Mouse (Mus musculus) splenic B cell, adult 2 months (primary cell): ENCODE measurements around the gene Arfgap3.

Experiments used
- DNase-seq: peaks from one replicate; pipeline ENCODE4 v3.0.0-alpha.2; 2011; ENCODE audit warnings: low read depth, low spot score
- H3K27me3 ChIP-seq: 2 replicates; pipeline ENCODE4 v1.6.1; 2012; ENCODE audit warnings: mild to moderate bottlenecking, low read length, moderate library complexity, mixed read lengths; ENCODE audit not compliant: control insufficient read depth, poor library complexity, insufficient read depth, severe bottlenecking
- H3K36me3 ChIP-seq: 2 replicates; pipeline ENCODE4 v1.6.1; 2012; ENCODE audit warnings: mild to moderate bottlenecking, low read length, moderate library complexity, mixed read lengths; ENCODE audit not compliant: control insufficient read depth, poor library complexity, insufficient read depth, severe bottlenecking

The Arfgap3 gene

DNA sequence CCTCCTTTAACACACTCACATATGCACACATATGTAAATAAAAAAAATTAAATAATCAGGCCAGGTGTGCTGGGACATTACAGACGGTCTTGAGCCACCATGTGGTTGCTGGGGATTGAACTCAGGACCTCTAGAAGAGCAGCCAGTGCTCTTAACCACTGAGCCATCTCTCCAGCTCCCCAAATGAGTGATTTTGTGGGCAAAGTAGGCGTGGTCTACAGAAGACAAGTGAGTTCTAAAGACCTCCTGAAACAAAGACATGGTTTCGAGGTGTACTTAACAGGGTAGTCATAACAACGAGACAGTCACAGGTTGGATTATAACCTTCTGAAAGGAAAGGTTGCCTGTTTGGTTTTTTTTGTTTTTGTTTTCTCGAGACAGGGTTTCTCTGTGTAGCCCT is 86.6 kb downstream of the Arfgap3 start:
- Histone ChIP-seq H3K27me3 (no peaks in the 10 kb centered on the region), H3K36me3 (no peaks in the 10 kb centered on the region)
- DNase-seq, result no peak

DNA sequence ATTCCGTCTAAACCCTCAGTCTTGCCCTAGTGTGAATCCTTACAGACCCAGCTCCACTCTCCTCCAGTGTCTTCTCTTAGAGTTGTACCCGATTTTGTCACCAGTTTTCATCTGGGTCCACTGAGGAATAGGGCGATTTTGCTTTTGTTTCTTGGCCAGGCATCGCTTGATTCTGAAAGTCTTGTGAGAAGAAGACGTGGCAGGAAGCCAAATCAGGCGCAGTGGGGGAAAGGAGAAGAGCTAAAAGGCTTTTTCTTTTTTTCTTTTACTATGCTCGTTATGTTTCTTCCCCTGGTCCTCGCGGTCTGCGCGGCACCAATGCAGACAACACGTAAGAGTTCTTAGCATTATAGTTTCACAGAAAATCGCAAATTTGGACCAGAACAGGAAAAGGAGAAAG is 92.1 kb downstream of the Arfgap3 start:
- DNase-seq, result no peak
- H3K27me3 ChIP-seq, result no peaks in the 10 kb centered on the region
- no peaks in the 10 kb centered on the region for H3K36me3 ChIP-seq

DNA sequence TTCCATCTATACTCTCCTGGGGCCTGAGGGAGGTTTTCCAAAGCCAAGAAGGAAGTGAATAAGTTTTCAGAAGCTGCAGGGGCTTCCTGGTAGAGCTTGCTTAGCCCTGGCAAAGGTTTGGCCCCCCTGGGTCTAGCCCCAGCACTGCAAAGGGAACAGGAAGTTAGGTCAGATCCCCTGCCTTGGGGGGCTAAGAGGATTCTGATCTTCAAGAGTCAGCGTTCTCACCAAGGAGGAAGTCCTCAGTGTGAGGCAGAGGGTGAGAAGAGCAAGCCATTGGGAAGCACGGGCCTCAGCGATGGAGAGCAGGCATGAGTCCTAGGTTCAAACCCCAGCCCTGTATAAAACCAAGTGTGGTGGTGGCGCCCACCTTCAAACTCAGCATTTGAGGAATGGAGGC is 93.6 kb downstream of the Arfgap3 start:
- Histone ChIP-seq H3K36me3 (no peaks in the 10 kb centered on the region), H3K27me3 (no peaks in the 10 kb centered on the region)
- DNase-seq, result no peak

DNA sequence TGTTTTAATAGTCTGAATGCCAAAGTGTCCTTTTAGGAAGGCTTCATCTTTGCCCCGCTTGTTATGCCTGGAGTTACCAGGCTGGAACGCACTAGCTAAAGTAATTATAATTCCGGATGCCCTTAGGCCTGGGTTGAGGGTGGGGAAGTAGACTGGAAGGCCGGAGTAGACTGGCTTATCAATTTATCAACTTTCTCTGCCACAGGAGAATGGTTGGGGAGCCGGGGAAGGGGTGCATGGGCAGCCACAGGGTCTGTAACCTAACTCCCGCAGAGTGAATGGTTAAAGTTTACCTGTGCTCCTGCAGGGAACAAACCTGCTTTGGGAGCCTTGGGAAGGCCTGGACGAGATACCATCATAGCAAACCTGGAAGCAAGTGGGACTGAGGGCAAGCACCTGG is 94.1 kb downstream of the Arfgap3 start:
- Histone ChIP-seq H3K27me3 (no peaks in the 10 kb centered on the region), H3K36me3 (no peaks in the 10 kb centered on the region)
- no peak for DNase-seq

DNA sequence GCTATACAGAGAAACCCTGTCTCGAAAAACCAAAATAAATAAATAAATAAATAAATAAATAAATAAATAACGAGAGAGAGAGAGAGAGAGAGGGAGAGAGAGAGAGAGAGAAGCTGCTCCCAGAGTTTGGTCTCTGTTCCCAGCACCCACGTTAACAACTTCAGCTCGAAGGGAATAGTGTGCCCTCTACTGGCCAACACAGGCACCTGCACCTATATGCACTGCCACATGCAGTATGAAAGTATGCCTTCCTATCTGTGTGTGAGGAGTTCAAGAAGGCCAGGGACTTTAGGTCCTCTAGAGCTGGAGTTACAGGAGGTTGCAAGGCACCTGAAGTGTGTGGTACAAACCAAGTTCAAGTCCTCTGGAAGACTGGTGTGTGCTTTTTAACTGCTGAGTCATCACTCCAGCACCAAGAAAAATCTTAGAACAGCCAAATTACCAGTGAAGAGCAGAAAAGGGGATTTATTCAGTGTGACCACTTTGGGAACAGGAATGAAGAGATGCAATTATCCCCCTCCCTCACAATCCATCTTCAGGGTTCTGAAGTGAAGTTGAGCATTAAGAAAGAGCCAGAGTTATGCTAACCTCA is 94.8 kb downstream of the Arfgap3 start:
- Histone ChIP-seq H3K36me3 (no peaks in the 10 kb centered on the region), H3K27me3 (no peaks in the 10 kb centered on the region)
- no peak for DNase-seq

DNA sequence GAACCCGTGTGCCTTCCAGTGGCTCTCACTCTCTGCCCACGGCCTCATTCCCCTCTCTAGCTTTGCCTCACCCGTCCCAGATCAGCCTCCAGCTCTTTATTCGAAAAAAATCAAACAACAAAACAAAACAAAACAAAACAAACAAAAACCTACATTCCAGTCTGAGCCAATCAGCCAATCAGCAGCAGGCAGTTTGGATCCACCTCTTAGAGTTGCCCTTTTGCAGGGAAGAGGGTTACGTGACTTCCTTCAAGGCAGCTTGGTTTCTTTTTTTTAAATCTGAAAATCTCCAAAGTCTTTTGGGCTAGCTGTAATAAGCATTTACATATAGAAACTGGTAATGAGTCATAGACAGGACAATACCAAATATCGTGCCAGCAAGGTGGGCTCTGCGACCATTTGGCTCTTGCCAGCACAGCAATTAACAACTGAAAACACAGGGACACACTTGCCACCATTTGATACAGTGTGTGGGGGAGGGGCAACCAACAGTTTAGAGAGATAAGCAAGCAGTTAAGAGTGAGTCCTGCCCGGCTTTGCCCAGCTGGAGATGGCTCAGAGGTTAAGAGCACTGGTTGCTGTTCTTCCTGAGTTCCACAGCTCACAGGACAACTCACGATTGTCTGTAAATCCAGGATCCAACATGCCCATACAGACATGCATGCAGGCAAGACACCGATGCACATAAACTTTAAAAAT is 95.5 kb downstream of the Arfgap3 start:
- no peaks in the 10 kb centered on the region for H3K27me3 ChIP-seq
- H3K36me3 ChIP-seq, result no peaks in the 10 kb centered on the region
- no peak for DNase-seq

DNA sequence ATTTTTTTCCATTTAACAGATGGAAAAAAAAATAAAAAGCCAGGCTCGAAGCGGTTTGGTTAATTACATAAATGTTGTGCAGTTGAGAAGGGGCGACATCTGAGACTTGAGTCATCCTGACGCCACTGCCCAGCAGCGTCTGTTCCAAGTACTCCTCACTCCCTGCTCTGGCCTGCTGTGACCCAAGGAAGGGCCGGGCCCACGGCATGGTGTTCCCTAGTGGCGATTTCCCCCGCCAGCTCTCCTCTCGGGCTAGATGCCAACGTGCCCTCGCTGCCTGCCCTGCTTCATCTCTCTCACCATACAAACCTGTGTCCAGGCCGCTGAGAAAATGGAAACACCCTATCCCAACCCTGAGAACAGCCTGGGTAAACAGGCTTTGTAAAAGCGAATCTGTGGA is 98.0 kb downstream of the Arfgap3 start:
- H3K36me3 ChIP-seq, result no peaks in the 10 kb centered on the region
- no peak for DNase-seq
- no peaks in the 10 kb centered on the region for H3K27me3 ChIP-seq

DNA sequence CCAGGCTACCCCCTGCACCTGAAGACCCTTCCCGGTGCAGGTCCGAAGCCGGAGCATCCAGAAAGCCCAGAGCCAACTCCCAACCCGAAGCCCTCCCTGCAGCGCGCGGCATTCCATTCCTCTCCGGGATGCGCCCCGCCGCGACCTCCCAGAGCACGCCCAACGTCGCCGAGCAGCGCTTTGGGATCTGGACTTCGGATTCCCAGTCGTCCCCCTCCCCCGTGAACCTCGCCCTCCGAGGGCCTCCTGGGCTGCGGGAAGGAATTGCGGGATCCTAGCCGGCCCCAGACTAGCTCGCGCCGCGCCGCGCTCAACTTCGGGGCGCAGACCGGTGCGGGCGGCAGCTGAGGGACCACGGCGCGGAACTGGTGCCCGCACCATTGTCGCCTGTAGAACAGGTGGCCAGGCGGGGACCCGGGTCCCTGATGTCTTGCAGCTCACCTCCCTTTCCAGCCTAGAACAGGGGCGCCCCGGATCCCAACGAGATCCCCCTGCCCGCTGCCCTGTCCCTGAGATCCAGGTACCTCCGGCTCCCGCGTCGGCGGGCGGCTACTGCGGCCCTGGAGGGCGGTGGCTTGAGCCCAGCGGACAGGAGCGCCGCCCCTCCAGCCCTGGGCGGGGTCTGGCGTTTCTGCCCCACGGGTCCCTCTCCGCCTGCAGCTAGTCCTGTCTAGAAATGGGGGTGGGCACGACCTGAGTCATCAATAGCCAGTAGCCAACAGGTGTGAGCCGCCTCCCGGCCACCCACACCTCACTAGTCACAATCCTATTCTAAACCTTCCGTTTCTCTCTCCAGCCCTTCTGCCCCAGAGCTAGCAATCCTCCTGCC is 98.7 kb downstream of the Arfgap3 start, which contains the start of gene A4galt:
TSS of gene A4galt (minus strand) at position 599 of the 829 bp plus-strand sequence.
- DNase-seq, result no peak

DNA sequence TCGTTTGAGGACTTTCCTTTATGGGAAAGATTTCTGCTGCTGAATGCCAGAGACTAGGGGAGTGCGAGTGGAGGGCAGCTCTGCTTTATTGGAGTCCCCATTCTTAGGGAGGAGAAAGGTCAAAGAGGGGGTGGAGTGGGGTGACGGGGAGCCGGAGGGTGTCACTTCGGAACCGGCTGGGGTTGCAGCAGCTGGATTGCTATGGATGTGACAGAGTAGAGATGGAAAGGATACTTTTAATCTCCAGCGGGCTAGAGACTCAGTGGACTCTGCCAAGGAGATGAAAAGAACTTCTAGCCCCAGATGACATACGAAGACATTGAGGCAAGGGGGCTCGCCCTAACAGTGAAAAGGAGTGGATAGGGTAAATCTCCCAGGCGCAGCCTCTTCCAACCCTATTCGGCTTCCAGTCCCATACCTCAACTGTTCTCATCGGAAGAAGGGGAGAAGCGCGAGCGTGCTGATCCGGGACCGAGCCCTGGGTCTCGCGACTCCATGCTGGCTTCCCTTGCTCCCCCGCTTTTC is 99.3 kb downstream of the Arfgap3 start:
- no peak for DNase-seq
- no peaks in the 10 kb centered on the region for H3K36me3 ChIP-seq
- no peaks in the 10 kb centered on the region for H3K27me3 ChIP-seq

More for the DNA sequence above, 98.7 kb downstream of the Arfgap3 start, which contains the start of gene A4galt:
- H3K36me3 ChIP-seq, result no peaks in the 10 kb centered on the region
- no peaks in the 10 kb centered on the region for H3K27me3 ChIP-seq
